9 mouse cellular contexts compared by ENCODE assay signal in the genomic region with DNA sequence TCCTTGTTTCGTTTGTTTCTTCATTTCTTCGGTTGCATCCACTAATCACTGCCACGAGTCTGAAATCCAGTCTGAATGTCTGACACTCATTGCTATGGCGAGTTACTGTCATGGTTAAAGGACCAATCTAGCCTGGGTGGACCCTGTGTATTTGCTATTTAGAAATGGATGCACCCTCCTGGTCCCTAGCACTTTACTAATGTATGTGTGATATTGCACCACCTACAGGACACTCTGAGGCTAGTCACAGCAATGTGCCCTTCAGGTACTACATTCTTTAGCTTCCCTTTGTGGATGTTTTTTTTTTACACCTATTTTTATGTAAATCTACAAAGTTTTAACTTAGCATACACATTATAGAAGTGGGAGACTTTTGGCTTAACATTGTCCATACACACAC.
DNase-seq lines count a peak whose midpoint lies in the region; ATAC-seq and TF ChIP-seq lines count a peak whose summit lies in the region.
"Had no signal": no experiment of that assay in that cellular context is flagged by ENCODE, and none has a peak within 500 bp of the region (broad histone marks: within the 10 kb centered on the region; RNA-seq: fewer than 3 reads in every experiment).

No protein-coding gene starts in this region.

- no peak overlapping the region for H3K27ac ChIP-seq in ES-E14 (ENCODE audit: insufficient read depth, low read depth, low read length, poor library complexity, severe bottlenecking)
- no peak overlapping the region for H3K27ac ChIP-seq in forebrain, embryonic 14.5 days (ENCODE audit: low read depth, low read length)
- no peak overlapping the region for H3K27ac ChIP-seq in stomach, postnatal 0 days (replicated peaks)
- H3K27ac ChIP-seq: hindbrain, embryonic 15.5 days had no signal

- no peak for TF ChIP-seq EP300 in stomach, postnatal 0 days (optimal IDR thresholded peaks at IDR 0.05)

- ATAC-seq in forebrain, embryonic 14.5 days: 0 out of 2 replicates have a peak, but pooled peaks have one; percentile 40
- no peak for ATAC-seq in stomach, postnatal 0 days (ENCODE audit: low FRiP score, low TSS enrichment)
- no peak for ATAC-seq in CD4-positive, CD25-positive, alpha-beta regulatory T cell, adult 4 months

- intact Hi-C loops in heart, postnatal 25 days (cut with DNase I): loop anchor here (5.0 to 10.0 kb wide), 4 partner anchors 90 to 435 kb away; a partner anchor contains a TSS

- H3K9me3 ChIP-seq in ES-E14 (ENCODE audit: control insufficient read depth, insufficient read depth, low read depth, low read length): no peaks in the 10 kb centered on the region
- no peaks in the 10 kb centered on the region for H3K9me3 ChIP-seq in forebrain, embryonic 14.5 days (replicated peaks; ENCODE audit: control insufficient read depth, low read length)
- no peaks in the 10 kb centered on the region for H3K9me3 ChIP-seq in stomach, postnatal 0 days (ENCODE audit: control insufficient read depth, low read length)
- H3K9me3 ChIP-seq: hindbrain, embryonic 15.5 days had no signal

- H3K36me3 ChIP-seq in ES-E14 (ENCODE audit: control insufficient read depth, insufficient read depth, low read length, poor library complexity, severe bottlenecking): no peaks in the 10 kb centered on the region
- no peaks in the 10 kb centered on the region for H3K36me3 ChIP-seq in forebrain, embryonic 14.5 days (ENCODE audit: control insufficient read depth, insufficient read depth, low read length)
- H3K36me3 ChIP-seq in stomach, postnatal 0 days (ENCODE audit: control insufficient read depth, insufficient read depth, low read length): no peaks in the 10 kb centered on the region
- H3K36me3 ChIP-seq: hindbrain, embryonic 15.5 days had no signal

- in situ Hi-C loops in ES-E14 (cut with MboI; ENCODE audit: low sequenced_read_pairs in 2 of 2, unreplicated experiment in 2 of 2): loop anchor here (25.0 kb wide), 1 partner anchor 325 kb away; no protein-coding TSS in a partner anchor

- no peaks in the 10 kb centered on the region for H3K4me1 ChIP-seq in ES-E14 (ENCODE audit: control insufficient read depth in 2 of 2, insufficient read depth in 2 of 2, low read length in 2 of 2, poor library complexity in 1 of 2)
- no peaks in the 10 kb centered on the region for H3K4me1 ChIP-seq in forebrain, embryonic 14.5 days (ENCODE audit: control insufficient read depth, insufficient read depth, low read length)
- no peaks in the 10 kb centered on the region for H3K4me1 ChIP-seq in stomach, postnatal 0 days (replicated peaks; ENCODE audit: control insufficient read depth, insufficient read depth)

- no peak overlapping the region for H3K9ac ChIP-seq in ES-E14 (ENCODE audit: insufficient read depth, low read depth, low read length, poor library complexity, severe bottlenecking)
- no peak overlapping the region for H3K9ac ChIP-seq in forebrain, embryonic 14.5 days (ENCODE audit: low read length)
- no peak overlapping the region for H3K9ac ChIP-seq in stomach, postnatal 0 days (ENCODE audit: low read length)
- H3K9ac ChIP-seq: hindbrain, embryonic 15.5 days had no signal

- H3K4me3 ChIP-seq in ES-E14 (ENCODE audit: insufficient read depth in 1 of 2, low read depth in 1 of 2, low read length in 2 of 2, poor library complexity in 1 of 2, severe bottlenecking in 1 of 2): no peak overlapping the region
- no peak overlapping the region for H3K4me3 ChIP-seq in forebrain, embryonic 14.5 days (ENCODE audit: low read depth, low read length)
- no peak overlapping the region for H3K4me3 ChIP-seq in stomach, postnatal 0 days (ENCODE audit: low read depth, low read length)
- H3K4me3 ChIP-seq: hindbrain, embryonic 15.5 days had no signal

- no peak overlapping the region for H3K4me2 ChIP-seq in forebrain, embryonic 14.5 days (ENCODE audit: low read length)
- no peak overlapping the region for H3K4me2 ChIP-seq in stomach, postnatal 0 days (replicated peaks; ENCODE audit: low read depth)
- H3K4me2 ChIP-seq: hindbrain, embryonic 15.5 days had no signal

- H3K27me3 ChIP-seq in forebrain, embryonic 14.5 days (replicated peaks; ENCODE audit: control insufficient read depth, insufficient read depth, low read length): no peaks in the 10 kb centered on the region
- no peaks in the 10 kb centered on the region for H3K27me3 ChIP-seq in stomach, postnatal 0 days (ENCODE audit: control insufficient read depth, insufficient read depth, low read length)
- H3K27me3 ChIP-seq: hindbrain, embryonic 15.5 days had no signal

- DNase-seq in heart, adult 8-10 months (ENCODE audit: low spot score): peak; percentile 31
- DNase-seq in heart, postnatal 25 days (ENCODE audit: low spot score): no peak
- DNase-seq in ES-E14 (ENCODE audit: low read depth, low spot score): peak; percentile 19
- DNase-seq in forebrain, embryonic 14.5 days (ENCODE audit: low spot score): peak; percentile 26
- DNase-seq in layer of hippocampus, adult 9-10 months (ENCODE audit: low spot score): peak; percentile 21
- DNase-seq in stomach, postnatal 0 days (ENCODE audit: low spot score): no peak
- DNase-seq in gastrocnemius, postnatal 10 days: no peak

- peak; percentile 74 for TF ChIP-seq CTCF in stomach, postnatal 0 days (IDR thresholded peaks at IDR 0.05; ENCODE audit: low read depth)

- WGBS in forebrain, embryonic 14.5 days: 72% methylated on average over 4 of the region's 4 CpGs
- WGBS in stomach, postnatal 0 days: 68% methylated on average over 4 of the region's 4 CpGs

TF ChIP-seq in ES-E14, 5 proteins besides CTCF, POLR2A, EP300 and RAD21:
- TF ChIP-seq MAFK (IDR thresholded peaks at IDR 0.05; ENCODE audit: insufficient read depth, low read depth, low read length) (no peak), CHD2 (IDR thresholded peaks at IDR 0.05; ENCODE audit: low read depth, low read length) (no peak), ZC3H11A (IDR thresholded peaks at IDR 0.05; ENCODE audit: borderline replicate concordance, low read depth, low read length) (no peak; the same call in 1 of the 2 replicates), HCFC1 (IDR thresholded peaks at IDR 0.05; ENCODE audit: borderline replicate concordance, insufficient read depth, low read length) (no peak), ZNF384 (IDR thresholded peaks at IDR 0.05; ENCODE audit: low read depth, low read length) (no peak)

Comparison
In these comparisons a context has a peak if more than half of its experiments do, and no peak if none do; other contexts are left out.
1. DNase-seq: peak in heart, adult 8-10 months (single experiment), ES-E14 (single experiment), forebrain, embryonic 14.5 days (single experiment) and layer of hippocampus, adult 9-10 months (single experiment); none in heart, postnatal 25 days (single experiment), stomach, postnatal 0 days (single experiment) and gastrocnemius, postnatal 10 days (single experiment).